Mouse (Mus musculus) lung, embryonic 14.5 days (tissue): ENCODE data around the gene Trappc10. TPM values are rescaled to one million over a fixed set of nuclear protein-coding genes. Genes with fewer than 3 reads are reported as not detected.

Experiments
- ATAC-seq: fragments of 200-750 bp; cut with Nextera tagmentation; 2 replicates; pipeline ENCODE4 v1.8.0; 2017; ENCODE audit warnings: mild to moderate bottlenecking, moderate TSS enrichment, moderate library complexity; ENCODE audit not compliant: insufficient read depth
- DNase-seq: peaks from one replicate; pipeline ENCODE4 v3.0.0-alpha.2; 2015
- H3K27ac ChIP-seq: fragments of 300-500 bp; sonication (generic); 2 replicates; pipeline ENCODE4 v1.5.1; 2014; ENCODE audit warnings: low read depth, mild to moderate bottlenecking, moderate library complexity
- H3K27me3 ChIP-seq: fragments of 300-500 bp; sonication (generic); 2 replicates; pipeline ENCODE4 v1.6.1; 2014; ENCODE audit warnings: low read length, control low read depth; ENCODE audit not compliant: insufficient read depth
- H3K36me3 ChIP-seq: fragments of 300-500 bp; sonication (generic); 2 replicates; pipeline ENCODE4 v1.6.1; 2014; ENCODE audit warnings: control low read depth; ENCODE audit not compliant: insufficient read depth
- H3K4me1 ChIP-seq: fragments of 300-500 bp; sonication (generic); 2 replicates; pipeline ENCODE4 v1.6.1; 2014; ENCODE audit warnings: antibody characterized with exemption, control low read depth; ENCODE audit not compliant: insufficient read depth
- H3K4me2 ChIP-seq: fragments of 300-500 bp; sonication (generic); 2 replicates; pipeline ENCODE4 v1.6.1; 2014; ENCODE audit warnings: mild to moderate bottlenecking
- H3K4me3 ChIP-seq: fragments of 300-500 bp; sonication (generic); 2 replicates; pipeline ENCODE4 v1.5.1; 2014; ENCODE audit warnings: low read depth, low read length
- H3K9ac ChIP-seq: fragments of 300-500 bp; sonication (generic); 2 replicates; pipeline ENCODE4 v1.6.1; 2014
- H3K9me3 ChIP-seq: fragments of 300-500 bp; sonication (generic); 2 replicates; pipeline ENCODE4 v1.6.1; 2016; ENCODE audit warnings: low read depth, low read length, control low read depth
- CTCF ChIP-seq: IDR thresholded peaks from 2 replicates; pipeline ENCODE4 v1.5.1; 2016; ENCODE audit warnings: antibody characterized with exemption, low read depth
- WGBS: fragments of 180-500 bp; shearing (Covaris S2); extraction: QIAGEN DNeasy Blood & Tissue Kit; methylation state at CpG from one replicate; pipeline ENCODE4 v1.1.7; 2014; 5-methylcytosine and 5-hydroxymethylcytosine counted together
- polyA plus RNA-seq: library from polyadenylated mRNA; unstranded; fragments of >200 nt; fragmentation: Nextera tagmentation; extraction: Ambion mirVana; gene quantifications from 2 replicates; pipeline ENCODE4 v1.2.1, GENCODE M21; 2014

Trappc10 gene
- polyA plus RNA-seq, 1 experiment from 2014 or later: 18.0 TPM

DNA sequence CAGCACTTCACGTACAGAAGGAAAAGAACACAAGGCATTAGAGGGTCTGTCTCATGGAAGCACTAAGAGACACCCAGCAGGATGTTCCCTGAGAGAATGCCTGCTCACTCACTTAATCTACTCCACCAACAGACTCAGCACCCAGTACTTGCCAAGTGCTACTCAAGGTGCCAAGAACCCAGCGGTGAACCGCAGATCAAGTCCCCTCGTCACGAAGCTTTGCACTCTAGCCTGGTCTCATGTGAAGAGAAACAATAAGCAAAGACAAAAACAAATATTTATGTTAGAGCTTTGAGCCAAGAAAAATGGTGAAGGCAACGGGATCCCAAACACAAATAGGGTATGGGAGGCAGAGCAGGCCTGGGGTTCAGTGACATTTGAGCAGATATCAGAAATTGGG is 5.5 kb downstream of the Trappc10 start:
- Histone ChIP-seq H3K9ac (no peak overlapping the region), H3K4me3 (no peak overlapping the region), H3K27me3 (no peaks in the 10 kb centered on the region), H3K27ac (no peak overlapping the region), H3K4me1 (peaks cover 3% of the 10 kb centered on the region; the same call in 1 of the 2 replicates), H3K4me2 (no peak overlapping the region), H3K9me3 (no peaks in the 10 kb centered on the region), H3K36me3 (no peaks in the 10 kb centered on the region)
- WGBS: 64% methylated on average over 6 of the region's 6 CpGs
- TF ChIP-seq CTCF: no peak
- ATAC-seq (no peak), DNase-seq (no peak)

DNA sequence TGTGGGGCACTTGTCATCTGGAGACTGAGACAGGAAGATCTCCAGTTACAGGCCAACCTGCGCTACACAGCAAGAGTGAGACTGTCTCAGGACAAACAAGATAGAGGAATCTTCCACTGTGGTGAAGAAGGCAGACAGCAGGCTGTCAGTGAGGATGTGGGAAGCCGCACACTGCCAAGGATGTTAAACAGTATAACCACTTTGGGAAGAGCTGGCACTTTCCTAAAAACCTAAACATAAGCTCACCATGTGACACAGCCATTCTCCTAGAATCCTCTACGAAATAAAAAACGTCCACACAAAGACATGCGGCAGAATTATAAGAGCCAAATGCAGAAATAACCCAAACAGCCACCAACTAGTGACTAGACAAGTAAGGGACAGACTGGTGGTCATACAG is 6.1 kb downstream of the Trappc10 start:
- H3K9ac ChIP-seq: no peak overlapping the region
- no peak overlapping the region for H3K4me2 ChIP-seq
- no peak overlapping the region for H3K4me3 ChIP-seq
- no peak for TF ChIP-seq CTCF
- no peak for ATAC-seq
- no peaks in the 10 kb centered on the region for H3K27me3 ChIP-seq
- 95% methylated on average over 5 of the region's 5 CpGs for WGBS
- peaks cover 3% of the 10 kb centered on the region; the same call in 1 of the 2 replicates for H3K4me1 ChIP-seq
- H3K27ac ChIP-seq: no peak overlapping the region
- no peaks in the 10 kb centered on the region for H3K36me3 ChIP-seq
- no peak for DNase-seq
- H3K9me3 ChIP-seq: no peaks in the 10 kb centered on the region

DNA sequence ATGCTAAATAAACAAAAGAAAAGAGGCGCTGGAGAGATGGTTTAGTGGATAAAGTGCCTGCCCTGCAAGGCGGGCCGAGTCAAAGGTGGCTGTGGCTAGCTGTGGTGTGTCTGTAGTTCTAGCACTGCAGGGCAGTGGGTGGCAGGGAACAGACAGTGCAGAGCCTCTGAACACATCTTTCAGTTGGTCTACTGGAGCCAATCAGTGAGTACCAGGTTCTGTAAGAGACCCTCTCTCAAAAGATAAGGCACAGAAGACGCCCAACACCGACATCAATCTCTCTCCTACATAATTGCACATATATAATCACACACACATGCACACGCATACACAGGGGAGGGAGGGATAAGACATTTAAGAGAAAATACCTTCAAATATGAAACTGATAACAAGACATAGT is 6.6 kb downstream of the Trappc10 start:
- WGBS: 82% methylated on average over 6 of the region's 6 CpGs

DNA sequence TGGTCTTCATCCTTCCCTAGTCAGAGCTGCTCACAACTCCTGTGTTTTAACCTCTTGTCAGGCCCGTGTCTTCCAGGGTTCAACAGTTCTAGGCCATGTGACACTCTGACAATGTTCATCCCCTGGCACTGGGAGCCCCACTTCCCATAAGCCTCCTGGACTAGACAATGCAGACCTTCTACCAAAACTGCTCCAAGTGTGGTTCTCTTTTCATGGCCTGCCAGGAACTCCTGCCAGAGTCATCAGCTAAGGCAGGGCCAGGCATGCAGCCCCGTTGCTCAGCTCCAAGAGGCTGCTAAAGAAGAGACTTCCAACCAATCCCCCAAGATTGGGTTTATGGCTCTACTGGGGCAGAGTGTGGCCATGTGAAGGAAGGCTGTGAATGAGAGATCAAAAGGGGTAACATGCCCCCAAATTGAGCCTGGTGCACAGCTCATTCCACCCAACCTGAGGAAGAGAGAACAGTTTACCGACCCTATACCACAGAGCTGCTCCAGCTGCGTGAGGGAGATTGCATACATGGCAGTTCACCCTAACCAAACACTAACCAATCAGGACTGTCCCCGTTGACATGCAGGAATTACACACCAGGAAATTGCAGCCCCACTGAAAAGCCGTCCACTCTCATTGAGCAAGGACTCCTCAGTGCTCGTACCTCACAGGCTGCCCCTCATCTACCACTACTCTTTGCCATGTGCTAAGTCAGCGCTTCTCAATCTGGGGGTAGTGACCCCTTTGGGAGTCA is 7.4 kb downstream of the Trappc10 start:
- 73% methylated on average over 8 of the region's 8 CpGs for WGBS
- no peak for TF ChIP-seq CTCF
- Histone ChIP-seq H3K27ac (no peak overlapping the region), H3K4me3 (no peak overlapping the region), H3K4me1 (no peaks in the 10 kb centered on the region), H3K27me3 (no peaks in the 10 kb centered on the region), H3K4me2 (no peak overlapping the region), H3K9ac (no peak overlapping the region), H3K9me3 (no peaks in the 10 kb centered on the region), H3K36me3 (no peaks in the 10 kb centered on the region)
- ATAC-seq (no peak), DNase-seq (no peak)

More for the DNA sequence above, 6.6 kb downstream of the Trappc10 start:
- Histone ChIP-seq H3K9me3 (no peaks in the 10 kb centered on the region), H3K4me2 (no peak overlapping the region), H3K4me1 (no peaks in the 10 kb centered on the region), H3K36me3 (no peaks in the 10 kb centered on the region), H3K27ac (no peak overlapping the region), H3K9ac (no peak overlapping the region), H3K27me3 (no peaks in the 10 kb centered on the region), H3K4me3 (no peak overlapping the region)
- no peak for TF ChIP-seq CTCF
- DNase-seq (no peak), ATAC-seq (no peak)

DNA sequence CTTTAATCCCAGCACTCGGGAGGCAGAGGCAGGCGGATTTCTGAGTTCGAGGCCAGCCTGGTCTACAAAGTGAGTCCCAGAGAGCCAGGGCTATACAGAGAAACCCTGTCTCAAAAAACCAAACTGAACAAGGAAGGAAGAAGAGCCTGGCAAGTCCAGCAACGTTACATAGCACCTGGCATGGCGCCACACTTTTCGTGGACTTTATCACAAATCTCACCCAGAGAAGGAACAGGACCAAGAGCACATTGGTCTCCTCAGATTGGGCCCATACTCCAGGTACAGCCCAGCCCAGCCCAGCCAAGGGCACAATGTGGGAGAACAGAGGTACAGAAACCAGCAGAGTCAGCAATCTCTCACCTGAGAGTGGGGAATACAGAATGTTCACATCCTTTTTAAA is 10.7 kb downstream of the Trappc10 start:
- DNase-seq (no peak), ATAC-seq (no peak)
- TF ChIP-seq CTCF: no peak
- no peak overlapping the region for H3K4me3 ChIP-seq
- H3K9me3 ChIP-seq: no peaks in the 10 kb centered on the region
- no peak overlapping the region for H3K4me2 ChIP-seq
- H3K36me3 ChIP-seq: peaks cover 13% of the 10 kb centered on the region
- no peak overlapping the region for H3K9ac ChIP-seq
- H3K27ac ChIP-seq: no peak overlapping the region
- WGBS: 84% methylated on average over 6 of the region's 6 CpGs
- H3K27me3 ChIP-seq: no peaks in the 10 kb centered on the region
- H3K4me1 ChIP-seq: no peaks in the 10 kb centered on the region

DNA sequence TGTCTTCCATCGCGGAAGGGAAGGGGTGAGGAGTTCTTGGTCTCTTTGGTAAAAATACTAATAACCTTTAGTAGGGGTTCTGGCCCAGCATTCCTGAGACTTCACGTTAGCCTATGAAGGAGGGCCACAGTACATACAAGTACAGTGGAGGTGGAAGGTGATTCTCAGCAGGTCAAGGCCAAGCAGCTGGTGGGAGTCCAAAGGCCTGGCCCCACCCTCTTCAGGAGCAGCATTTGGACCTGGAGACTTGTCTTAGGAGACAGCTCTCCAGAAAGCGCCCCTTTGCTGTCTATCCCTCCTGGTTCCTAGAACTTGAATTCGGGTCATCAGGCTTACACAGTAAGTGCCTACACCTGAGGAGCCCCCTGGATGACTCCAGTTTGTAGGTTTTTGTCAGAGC is 11.3 kb downstream of the Trappc10 start:
- H3K9ac ChIP-seq: no peak overlapping the region
- peaks cover 18% of the 10 kb centered on the region for H3K36me3 ChIP-seq
- no peak for TF ChIP-seq CTCF
- no peak overlapping the region for H3K4me2 ChIP-seq
- H3K27me3 ChIP-seq: no peaks in the 10 kb centered on the region
- H3K27ac ChIP-seq: no peak overlapping the region
- no peak for ATAC-seq
- no peak overlapping the region for H3K4me3 ChIP-seq
- DNase-seq: no peak
- H3K4me1 ChIP-seq: no peaks in the 10 kb centered on the region
- 91% methylated on average over 5 of the region's 5 CpGs for WGBS
- no peaks in the 10 kb centered on the region for H3K9me3 ChIP-seq

DNA sequence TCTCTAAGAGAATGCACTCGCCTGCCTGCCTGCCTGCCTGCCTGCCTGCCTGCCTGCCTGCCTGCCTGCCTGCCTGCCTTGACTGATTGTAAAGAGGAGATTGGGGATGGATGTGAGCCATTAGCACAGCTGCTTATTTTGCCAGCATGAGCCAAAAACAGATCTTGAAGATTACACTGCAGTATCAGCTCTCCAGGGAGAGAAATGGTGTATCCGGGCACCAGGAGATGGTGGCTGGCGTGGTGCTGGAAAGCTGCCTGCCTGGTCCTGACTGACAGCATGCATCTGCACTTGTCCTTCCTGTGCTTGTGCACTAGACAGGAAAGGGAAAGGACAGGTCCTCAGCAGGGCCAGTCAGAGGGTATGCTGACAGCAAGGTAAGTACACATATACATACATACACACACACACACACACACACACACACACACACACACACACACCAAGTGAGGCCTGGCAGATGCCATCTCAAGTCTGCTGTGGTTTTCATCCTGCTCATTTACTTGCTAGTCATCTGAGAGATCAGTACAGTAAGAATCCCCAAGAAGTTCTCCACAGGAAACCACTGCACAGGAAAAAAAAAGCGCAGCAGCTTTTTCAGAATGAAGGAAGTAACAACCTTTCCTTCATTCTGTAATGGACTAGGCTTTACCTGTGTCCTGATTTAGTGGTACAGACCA is 12.0 kb downstream of the Trappc10 start:
- DNase-seq (no peak), ATAC-seq (no peak)
- no peak for TF ChIP-seq CTCF
- Histone ChIP-seq H3K9ac (no peak overlapping the region), H3K36me3 (peaks cover 19% of the 10 kb centered on the region), H3K4me1 (no peaks in the 10 kb centered on the region), H3K9me3 (no peaks in the 10 kb centered on the region), H3K27me3 (no peaks in the 10 kb centered on the region), H3K4me2 (no peak overlapping the region), H3K4me3 (no peak overlapping the region), H3K27ac (no peak overlapping the region)
- WGBS: 80% methylated on average over 4 of the region's 4 CpGs
